Mouse (Mus musculus): ENCODE data around the gene Gnat1.

Gene Gnat1

DNA sequence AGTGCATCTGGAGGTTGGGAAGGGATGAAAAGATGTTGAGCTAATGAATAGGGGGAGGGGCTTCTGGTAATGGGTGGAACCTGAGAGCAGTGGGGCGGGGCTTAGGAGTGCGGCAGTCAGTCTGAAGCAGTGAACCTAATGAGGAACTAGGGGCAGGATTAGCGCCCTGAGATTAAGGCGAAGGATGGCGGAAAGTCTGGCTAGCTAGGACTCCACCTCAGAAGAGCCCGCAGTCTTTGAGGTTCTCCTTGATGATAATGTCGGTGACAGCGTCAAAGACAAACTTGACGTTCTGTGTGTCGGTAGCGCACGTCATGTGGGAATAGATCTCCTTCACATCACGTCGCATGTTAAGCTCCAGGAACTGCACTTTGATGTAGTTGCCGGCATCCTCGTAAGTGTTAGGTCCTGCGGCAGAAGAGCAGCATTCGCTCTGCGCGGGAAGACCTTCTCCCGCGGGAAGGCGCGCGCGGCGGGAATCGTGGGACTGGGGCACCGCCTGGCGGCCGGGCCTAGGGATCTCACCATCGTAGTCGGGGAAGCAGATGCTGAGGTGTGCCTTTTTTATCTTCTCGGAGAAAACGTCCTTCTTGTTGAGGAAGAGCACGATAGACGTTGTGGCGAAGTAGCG lies 3.7 kb downstream of the Gnat1 start:
- CTCF ChIA-PET = interaction anchor here (0.8 to 2.4 kb wide), 3 partner anchors 31 to 75 kb away, joined by 3 to 12 read pairs (median 6); no protein-coding TSS in a partner anchor

DNA sequence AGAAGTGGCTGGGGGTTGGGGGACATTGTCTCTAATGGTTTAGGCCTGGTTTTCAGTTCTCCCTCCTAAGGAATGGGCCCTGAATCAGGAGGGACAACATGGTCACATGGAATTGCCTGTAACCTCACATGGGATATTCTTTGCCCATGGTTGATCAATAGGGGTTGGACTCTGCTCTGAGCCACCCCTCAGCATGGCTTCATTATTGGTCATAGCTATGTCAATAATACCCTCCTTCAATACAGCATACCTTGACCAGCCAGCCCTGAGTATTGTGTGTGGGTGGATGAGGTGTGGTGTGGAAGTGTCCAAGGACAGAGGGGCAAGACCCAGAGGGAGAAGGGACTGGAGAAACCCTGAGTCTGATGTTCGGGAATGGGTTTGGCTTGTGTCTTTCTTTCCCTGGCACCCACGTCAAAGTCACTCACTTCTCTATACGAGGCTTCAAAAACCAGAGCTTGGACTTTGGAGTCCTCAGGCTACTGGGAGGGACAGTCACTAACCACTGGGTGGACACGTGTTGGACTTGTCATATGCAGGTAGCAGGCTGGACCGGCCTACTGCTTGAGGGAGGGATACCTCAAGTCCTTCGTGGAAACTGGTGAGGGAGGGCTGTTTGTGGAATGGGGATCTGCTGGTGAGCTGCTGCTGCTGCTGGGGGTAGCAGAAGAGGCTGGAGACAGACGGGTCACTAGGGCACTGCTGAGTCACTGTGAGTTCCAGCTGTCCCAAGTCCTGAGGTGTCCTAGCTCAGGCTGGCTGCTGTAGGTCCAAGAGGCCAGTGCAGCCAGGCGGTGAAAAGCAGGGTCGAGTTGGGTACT lies 4.7 kb downstream of the Gnat1 start:
- CTCF ChIA-PET = interaction anchor here (0.6 to 2.4 kb wide), 2 partner anchors 30 to 69 kb away, joined by 3 to 12 read pairs; no protein-coding TSS in a partner anchor

DNA sequence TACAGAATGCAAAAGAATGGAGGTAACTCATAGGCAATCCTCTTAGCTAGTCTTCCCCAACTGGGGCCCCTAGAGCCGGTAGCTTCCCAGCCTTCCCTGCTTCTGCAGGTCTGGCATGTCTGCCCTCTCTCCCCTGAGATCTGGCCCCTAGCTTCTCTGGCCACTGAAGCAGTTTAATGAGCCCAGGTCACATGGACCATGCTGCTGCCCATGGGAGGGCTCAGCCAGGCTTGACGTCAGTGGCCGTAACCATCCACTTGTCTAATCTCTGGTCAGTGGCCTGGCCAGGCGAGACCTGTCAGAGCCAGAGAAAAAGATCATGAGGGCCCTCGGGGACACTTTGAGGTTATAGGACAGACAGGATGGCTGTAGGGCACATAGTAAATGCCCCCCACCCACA lies 9.3 kb downstream of the Gnat1 start:
- CTCF ChIA-PET = no interaction called here

DNA sequence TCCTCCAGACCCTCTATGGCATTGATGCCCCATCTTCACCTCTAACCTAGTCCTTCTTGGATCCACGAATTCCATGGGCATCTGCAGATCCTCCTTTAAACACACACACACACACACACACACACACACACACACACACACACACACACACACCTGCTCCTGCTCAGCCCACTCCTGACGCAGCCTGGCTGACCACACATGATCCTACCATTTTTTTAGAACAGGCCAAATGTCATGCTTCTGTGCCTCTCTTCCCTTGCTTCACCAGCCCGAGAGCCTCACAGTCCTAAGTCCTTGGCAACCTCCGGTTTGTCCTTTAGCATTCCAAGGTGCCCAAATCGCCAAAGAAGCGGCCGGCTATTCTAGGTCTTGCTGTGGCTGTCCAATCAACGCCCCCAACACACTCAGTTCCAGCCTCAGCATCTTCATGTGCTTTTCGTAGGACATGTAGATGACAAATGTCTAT lies 10.0 kb downstream of the Gnat1 start, which contains the start of gene Slc38a3:
Gene Slc38a3 (minus strand): TSS at position 51 of the 466 bp plus-strand sequence.
- CTCF ChIA-PET = no interaction called here

- CTCF ChIA-PET = no interaction called here
Observed at GRCm38 (mm10) chr9:107668916-107669315, 10.6 kb downstream of the Gnat1 start.

GRCm38 (mm10) chr9:107668011-107668410 lies 11.5 kb downstream of the Gnat1 start:
- CTCF ChIA-PET = no interaction called here

- CTCF ChIA-PET = no interaction called here
Observed at GRCm38 (mm10) chr9:107667219-107667618, 12.3 kb downstream of the Gnat1 start.

DNA sequence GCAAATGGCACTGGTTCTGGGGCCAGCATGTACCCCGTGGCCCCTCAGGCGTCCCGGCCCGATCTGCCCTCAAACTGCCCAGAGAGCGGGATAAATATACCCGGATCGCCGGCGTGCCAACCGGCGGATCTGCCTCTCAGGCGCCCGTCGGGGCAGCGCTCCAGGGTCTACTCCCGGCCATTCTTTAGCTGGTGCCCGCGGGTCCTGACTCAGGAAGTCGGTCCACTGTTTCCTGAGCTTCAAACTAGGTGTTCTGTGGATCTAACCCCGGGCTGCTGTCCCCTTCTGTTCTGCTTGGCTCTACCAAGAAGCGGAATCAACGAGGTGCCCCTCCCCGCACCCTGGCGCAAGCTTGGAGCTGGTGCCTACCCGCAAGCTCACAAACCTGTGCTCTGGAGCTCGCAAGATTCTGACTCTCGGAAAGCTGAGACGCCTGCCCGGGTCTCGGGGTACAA lies 12.7 kb downstream of the Gnat1 start:
- CTCF ChIA-PET = no interaction called here

GRCm38 (mm10) chr9:107665308-107665707 lies 14.2 kb downstream of the Gnat1 start:
- CTCF ChIA-PET = no interaction called here

DNA sequence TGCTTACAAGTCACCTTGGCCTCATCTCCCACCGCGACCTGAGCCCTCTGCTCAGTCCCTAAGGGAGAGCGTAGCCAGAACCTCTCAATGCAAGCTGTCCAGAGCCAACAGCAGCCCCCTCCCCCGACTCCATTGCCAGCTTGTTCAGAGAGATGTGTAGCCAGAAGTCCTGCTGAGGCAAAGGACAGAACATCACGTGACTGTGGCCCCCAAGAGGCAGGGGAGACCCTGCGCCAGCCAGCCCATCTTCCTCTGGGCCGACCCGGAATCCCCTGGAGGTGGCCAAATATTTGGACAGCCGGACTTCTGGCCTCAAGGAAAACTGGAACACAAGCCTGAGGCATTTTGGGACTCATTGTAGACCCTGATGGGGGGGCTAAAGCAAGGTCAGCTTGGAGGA lies 16.0 kb downstream of the Gnat1 start:
- CTCF ChIA-PET = interaction anchor here (0.8 kb wide), 1 partner anchor 91 kb away, joined by 3 read pairs; no protein-coding TSS in a partner anchor

DNA sequence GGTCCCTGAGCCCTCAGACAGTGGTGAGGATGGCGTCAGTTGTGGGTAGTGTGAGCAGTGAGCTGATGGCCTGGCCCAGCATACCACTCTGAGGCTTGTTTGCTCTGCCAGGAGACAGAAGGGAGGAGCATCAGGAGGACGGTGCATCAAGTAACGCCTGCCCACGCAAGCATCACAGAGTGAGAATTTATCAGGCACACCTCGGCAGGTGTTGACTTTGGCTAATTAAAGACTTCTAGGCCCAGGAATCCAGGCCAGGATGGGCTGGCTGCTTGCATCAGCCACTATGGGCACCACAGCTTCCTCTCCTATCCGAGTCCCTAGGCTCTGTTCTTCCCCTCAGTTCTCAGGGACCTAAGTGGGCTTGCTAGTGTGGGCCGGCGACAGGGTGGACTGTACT lies 17.2 kb downstream of the Gnat1 start:
- CTCF ChIA-PET = no interaction called here

- CTCF ChIA-PET = no interaction called here
Observed at GRCm38 (mm10) chr9:107660777-107661176, 18.7 kb downstream of the Gnat1 start.

GRCm38 (mm10) chr9:107659961-107660360 lies 19.6 kb downstream of the Gnat1 start:
- CTCF ChIA-PET = interaction anchor here (0.6 kb wide), 1 partner anchor 33 kb away, joined by 4 read pairs; no protein-coding TSS in a partner anchor

DNA sequence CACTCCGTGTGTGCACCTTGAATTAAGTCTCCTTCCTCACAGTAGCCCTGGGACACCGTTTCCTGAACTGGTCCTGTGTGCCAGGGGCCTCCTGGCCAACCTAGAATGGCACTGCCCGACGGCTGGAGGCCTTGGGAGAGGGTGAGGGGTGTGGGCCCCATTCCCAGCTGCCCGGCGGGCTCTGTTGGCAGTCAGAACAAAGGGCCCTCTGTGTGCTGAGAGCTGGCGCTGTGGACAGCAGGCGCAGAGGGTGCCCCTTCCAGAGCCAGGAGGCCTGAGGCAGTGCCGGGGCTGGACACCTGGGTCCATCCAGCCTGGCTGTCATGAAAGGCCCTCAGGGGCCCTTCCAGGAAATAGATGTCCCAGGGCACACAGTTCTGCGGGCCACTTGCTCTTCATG lies 20.0 kb downstream of the Gnat1 start:
- CTCF ChIA-PET = interaction anchor here (0.6 kb wide), 1 partner anchor 33 kb away, joined by 4 read pairs; no protein-coding TSS in a partner anchor

GRCm38 (mm10) chr9:107658096-107658495 lies 21.4 kb downstream of the Gnat1 start:
- CTCF ChIA-PET = no interaction called here

DNA sequence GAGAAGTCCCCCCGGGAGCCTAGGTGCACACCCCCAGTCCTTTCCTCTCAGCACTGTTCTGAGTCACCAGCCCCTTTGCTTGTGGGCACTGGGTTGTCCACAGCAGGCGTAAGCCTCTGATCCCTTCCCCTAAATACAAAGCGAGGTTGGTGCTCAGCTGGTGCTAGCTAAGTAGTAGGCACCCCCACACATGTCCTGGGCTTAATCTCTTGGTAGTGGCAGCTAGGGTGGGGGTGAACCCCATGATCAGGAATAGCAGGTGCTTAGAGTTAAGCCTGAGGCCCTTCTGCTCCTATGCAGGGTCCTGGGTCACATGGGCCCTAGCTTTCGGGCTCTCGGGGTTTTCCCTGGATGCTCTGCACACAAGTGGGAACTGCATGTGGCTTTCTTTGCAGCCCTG lies 22.4 kb downstream of the Gnat1 start:
- CTCF ChIA-PET = no interaction called here

DNA sequence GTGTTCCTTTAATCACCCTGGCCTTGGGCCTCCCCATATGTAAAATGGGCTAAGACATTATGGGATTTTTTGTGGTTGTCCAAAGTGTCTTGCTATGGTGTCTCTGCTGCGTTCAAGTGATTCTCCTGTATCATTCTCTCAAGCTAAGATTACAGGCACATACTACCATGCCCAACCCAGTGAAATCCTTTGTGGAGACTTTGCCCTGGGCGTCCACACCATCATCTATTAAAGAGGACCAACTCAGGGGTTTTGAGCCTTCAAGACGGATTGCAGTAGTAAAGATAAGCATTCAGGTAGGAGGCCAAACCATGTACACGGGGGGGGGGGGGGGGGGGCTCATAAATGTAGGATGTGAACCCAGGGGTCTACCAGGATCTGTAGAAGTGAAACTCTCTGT lies 24.9 kb downstream of the Gnat1 start:
- CTCF ChIA-PET = no interaction called here

- CTCF ChIA-PET = no interaction called here
Observed at GRCm38 (mm10) chr9:107653474-107653873, 26.0 kb downstream of the Gnat1 start.

GRCm38 (mm10) chr9:107650708-107651481 lies 28.6 kb downstream of the Gnat1 start:
- CTCF ChIA-PET = no interaction called here

- CTCF ChIA-PET = no interaction called here
Observed at GRCm38 (mm10) chr9:107650225-107650624, 29.3 kb downstream of the Gnat1 start.

DNA sequence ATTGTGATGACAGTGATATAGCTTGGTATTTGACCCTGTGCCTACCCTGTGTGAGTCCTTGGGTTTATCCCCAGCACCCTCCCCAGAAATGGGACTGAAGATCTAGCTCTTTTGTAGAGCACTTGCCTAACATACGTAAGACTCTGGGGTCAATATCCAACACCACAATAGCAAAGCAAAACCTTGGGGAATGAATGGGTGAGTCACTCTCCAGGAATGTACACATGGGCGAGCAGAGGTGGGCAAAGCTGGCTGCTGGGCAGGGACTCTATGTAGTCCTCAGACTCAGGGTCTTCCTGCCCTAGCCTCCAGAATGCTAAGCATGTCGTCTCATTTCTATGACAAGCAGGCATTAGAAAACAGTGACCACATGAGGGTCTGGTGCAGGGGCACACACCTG lies 30.7 kb downstream of the Gnat1 start:
- CTCF ChIA-PET = interaction anchor here (0.6 kb wide), 1 partner anchor 92 kb away, joined by 4 read pairs; no protein-coding TSS in a partner anchor

- CTCF ChIA-PET = interaction anchor here (0.6 to 4.3 kb wide), 4 partner anchors 18 to 33 kb away, joined by 3 to 19 read pairs (median 5); partner anchors contain the start of gene Gnat1
Observed at GRCm38 (mm10) chr9:107646975-107647374, 32.5 kb downstream of the Gnat1 start.
